Mouse (Mus musculus): ENCODE data around the gene Clec4a1.

DNA sequence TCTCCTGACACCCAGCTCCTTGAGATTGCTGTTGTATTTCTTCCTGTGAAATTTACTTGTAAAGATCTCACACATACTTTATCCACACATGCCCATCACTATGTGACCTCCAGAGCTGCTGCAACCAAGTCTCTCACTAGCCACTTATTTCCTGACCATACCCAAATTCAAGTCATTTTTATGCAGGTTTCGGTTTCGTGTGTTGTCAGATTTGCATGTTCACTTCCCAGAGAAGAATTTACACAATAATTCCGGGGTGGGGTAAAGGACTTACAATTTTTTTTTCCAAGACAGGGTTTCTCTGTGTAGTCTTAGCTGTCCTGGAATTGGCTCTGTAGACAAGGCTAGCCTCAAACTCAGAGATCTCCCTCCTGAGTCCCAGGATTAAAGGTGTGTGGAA lies 13.2 kb downstream of the Clec4a1 start:
- TF ChIP-seq CTCF (conservative IDR thresholded peaks at IDR 0.05; ENCODE audit: insufficient read depth, insufficient read length, low read depth, low read length) (no peak), POLR2A (IDR thresholded peaks at IDR 0.05; ENCODE audit: low read depth, low read length) (no peak)

Measured in kidney, adult 2 months (tissue).